Mouse (Mus musculus) yolk sac, embryonic 10.5 days (tissue): Measurements from ENCODE around the gene Cyp2c54.
"Not testable (repeated sequence)": the region's sequence is repeated elsewhere in the genome, so short reads cannot be mapped to it uniquely, and the experiment has no call there.

Experiments used
- DNase-seq: peaks from one replicate; pipeline ENCODE4 v3.0.0-alpha.2; 2017; ENCODE audit warnings: low spot score

The Cyp2c54 gene

DNA sequence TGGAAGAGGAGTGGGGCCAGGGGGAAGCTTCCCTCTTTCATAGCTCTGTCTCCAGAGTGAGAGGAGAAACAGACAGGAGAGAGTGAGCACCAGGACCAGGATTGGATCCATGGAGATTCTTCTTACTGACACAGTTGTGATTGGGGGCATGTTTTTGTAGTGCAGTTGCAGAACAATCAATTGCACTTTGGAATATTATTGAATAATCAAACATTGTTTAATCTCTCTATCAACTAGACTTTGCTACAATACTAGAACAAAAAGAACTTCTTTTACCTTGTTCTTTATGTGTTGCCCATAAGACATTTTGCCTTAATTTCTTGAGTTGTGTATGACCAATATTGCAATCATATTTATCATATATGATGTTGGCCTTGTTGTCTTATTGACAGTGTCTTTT lies at the start of gene Cyp2c54:
TSS of gene Cyp2c54 (minus strand) at position 127 of the 400 bp plus-strand sequence.
- no peak for DNase-seq

DNA sequence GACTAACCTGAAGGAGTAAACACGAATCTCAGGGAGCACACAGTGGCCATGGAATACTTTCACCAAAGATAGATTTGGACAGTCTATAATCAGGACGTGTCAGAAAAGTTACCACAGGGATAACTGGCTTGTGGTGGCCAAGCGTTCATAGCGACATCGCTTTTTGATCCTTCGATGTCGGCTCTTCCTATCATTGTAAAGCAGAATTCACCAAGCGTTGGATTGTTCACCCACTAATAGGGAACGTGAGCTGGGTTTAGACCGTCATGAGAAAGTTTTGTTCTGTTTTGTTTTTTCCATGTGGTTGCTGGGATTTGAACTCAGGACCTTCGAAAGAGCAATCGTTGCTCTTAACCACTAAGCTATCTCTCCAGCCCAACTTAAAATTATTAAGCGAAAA lies 46.0 kb upstream of the Cyp2c54 start:
- DNase-seq = not testable (repeated sequence)

DNA sequence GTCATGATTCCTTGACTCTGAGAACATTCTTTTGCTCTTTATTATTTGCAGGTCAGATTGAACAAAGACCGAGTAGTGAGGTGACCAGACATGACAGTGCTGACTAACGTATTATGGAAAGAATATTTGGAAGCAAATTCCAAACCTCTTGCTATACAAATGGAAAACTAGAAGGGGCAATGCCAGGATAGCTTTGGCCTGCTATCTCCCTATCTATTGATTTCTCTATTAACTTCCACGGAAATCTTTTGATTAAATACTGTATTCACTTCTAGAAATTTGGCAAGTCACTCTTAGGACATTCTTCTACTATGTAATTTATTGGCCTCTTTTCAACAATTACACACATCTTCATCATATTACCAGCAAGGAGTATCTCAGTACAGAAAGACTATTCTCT lies 17.5 kb upstream of the Cyp2c54 start:
- DNase-seq = no peak

DNA sequence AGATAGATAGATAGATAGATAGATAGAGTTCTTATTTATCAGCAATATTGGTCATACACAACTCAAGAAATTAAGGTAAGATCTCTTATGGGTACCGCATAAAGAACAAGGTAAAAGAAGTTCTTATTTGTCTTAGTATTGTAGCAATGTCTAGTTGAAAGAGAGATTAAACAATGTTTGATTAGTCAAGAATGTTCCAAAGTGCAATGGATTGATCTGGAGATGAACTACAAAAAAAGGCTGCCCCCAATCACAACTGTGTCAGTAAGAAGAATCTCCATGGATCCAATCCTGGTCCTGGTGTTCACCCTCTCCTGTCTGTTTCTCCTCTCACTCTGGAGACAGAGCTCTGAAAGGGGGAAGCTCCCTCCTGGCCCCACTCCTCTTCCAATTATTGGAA lies 15.8 kb upstream of the Cyp2c54 start, which contains the start of gene Cyp2c50:
TSS of gene Cyp2c50 (plus strand) at position 268 of the 400 bp plus-strand sequence.
- DNase-seq = not testable (repeated sequence)

DNA sequence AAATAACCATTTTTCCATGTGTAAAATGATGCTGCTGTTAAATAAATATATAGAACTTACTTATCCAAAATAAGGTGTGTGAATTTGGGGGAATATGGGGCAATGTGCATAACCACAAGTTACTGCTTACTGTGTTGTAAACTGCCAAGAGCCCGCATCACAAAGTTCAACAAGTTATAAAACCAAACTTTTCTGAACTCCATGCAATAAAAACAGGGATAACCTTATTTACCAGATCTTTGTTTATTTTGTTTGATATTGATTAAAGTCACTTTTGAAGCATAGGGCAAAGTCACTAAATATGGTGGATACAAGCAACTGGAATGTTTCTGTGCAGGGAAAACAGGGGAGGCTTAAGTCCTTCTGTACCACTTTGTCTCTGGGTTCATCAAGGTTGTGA lies 14.8 kb upstream of the Cyp2c54 start:
- no peak for DNase-seq

DNA sequence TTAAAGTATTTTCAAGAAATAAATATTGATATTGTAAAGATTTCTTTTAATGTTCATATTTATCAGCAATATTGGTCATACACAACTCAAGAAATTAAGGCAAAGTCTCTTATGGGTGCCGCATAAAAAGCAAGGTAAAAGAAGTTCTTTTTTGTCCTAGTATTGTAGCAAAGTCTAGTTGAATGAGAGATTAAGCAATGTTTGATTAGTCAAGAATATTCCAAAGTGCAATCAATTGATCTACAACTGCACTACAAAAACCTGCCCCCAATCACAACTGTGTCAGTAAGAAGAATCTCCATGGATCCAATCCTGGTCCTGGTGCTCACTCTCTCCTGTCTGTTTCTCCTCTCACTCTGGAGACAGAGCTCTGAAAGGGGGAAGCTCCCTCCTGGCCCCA lies 81.5 kb downstream of the Cyp2c54 start, which contains the start of gene Cyp2c37:
TSS of gene Cyp2c37 (plus strand) at position 285 of the 400 bp plus-strand sequence.
- not testable (repeated sequence) for DNase-seq

DNA sequence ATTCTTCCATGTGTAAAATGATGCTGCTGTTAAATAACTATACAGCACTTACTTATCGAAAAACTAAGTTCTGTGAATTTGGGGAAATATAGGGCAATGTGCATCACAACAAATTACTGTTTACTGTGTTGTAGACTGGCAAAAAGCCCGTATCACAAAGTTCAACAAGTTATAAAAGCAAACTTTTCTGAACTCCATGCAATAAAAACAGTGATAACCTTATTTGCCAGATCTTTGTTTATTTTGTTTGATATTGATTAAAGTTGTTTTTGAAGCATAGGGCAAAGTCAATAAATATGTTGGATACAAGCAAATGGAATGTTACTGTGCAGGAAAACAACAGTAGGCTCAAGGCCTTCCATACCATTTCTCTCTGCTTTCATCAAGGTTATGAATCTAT lies 84.2 kb downstream of the Cyp2c54 start:
- DNase-seq = no peak
